Mouse (Mus musculus): ENCODE data around the gene Itga11.

- TF ChIP-seq CTCF (IDR thresholded peaks at IDR 0.05; ENCODE audit: low read depth, low read length) (no peak), POLR2A (IDR thresholded peaks at IDR 0.05; ENCODE audit: extremely low read depth, insufficient read depth, low read length) (no peak)
Measured at GRCm38 (mm10) chr9:62694054-62694453, 16.4 kb downstream of the Itga11 start.

Measured in liver, adult 2 months (tissue).